Mouse (Mus musculus) stomach, postnatal 0 days (tissue): ENCODE data around the gene Tceal8.

ENCODE experiments used
- CTCF ChIP-seq: IDR thresholded peaks from 2 replicates; pipeline ENCODE4 v1.5.1; 2016; ENCODE audit warnings: antibody characterized with exemption, low read depth, mild to moderate bottlenecking, moderate library complexity
- EP300 ChIP-seq: optimal IDR thresholded peaks from 2 replicates; pipeline ENCODE3; 2016; ENCODE audit warnings: antibody characterized with exemption

- TF ChIP-seq CTCF (no peak), EP300 (no peak)
Measured at GRCm38 (mm10) chrX:136203664-136204066, 31.5 kb upstream of the Tceal8 start, which contains the start of gene Tceal5.
